Mouse (Mus musculus) layer of hippocampus, adult 9-11 months (tissue): ENCODE results near the gene Abtb2.
"Not testable (repeated sequence)": the region's sequence is repeated elsewhere in the genome, so short reads cannot be mapped to it uniquely, and the experiment has no call there.

Experiments used
- DNase-seq: peaks from one replicate; pipeline ENCODE4 v3.0.0; 2022

The Abtb2 gene

GRCm38 (mm10) chr2:103565732-103566422 is at the start of gene Abtb2:
Gene Abtb2, plus strand, starts transcription at chr2:103566310.
- DNase-seq: peak; percentile 90

GRCm38 (mm10) chr2:103516472-103516871 is 49.6 kb upstream of the Abtb2 start:
- no peak for DNase-seq

GRCm38 (mm10) chr2:103525596-103525995 is 40.5 kb upstream of the Abtb2 start:
- no peak for DNase-seq

GRCm38 (mm10) chr2:103547132-103547531 is 19.0 kb upstream of the Abtb2 start:
- peak; percentile 37 for DNase-seq

GRCm38 (mm10) chr2:103550301-103550700 is 15.8 kb upstream of the Abtb2 start:
- not testable (repeated sequence) for DNase-seq

- no peak for DNase-seq
Observed at GRCm38 (mm10) chr2:103554041-103554440, 12.1 kb upstream of the Abtb2 start.

GRCm38 (mm10) chr2:103556125-103556877 is 9.8 kb upstream of the Abtb2 start:
- no peak for DNase-seq

- DNase-seq: no peak
Observed at GRCm38 (mm10) chr2:103560955-103561354, 5.2 kb upstream of the Abtb2 start.

- DNase-seq: no peak
Observed at GRCm38 (mm10) chr2:103564427-103565023, 1.6 kb upstream of the Abtb2 start.

GRCm38 (mm10) chr2:103565171-103565591 is 929 bp upstream of the Abtb2 start:
- DNase-seq: peak; percentile 64

GRCm38 (mm10) chr2:103566423-103566712 is 258 bp downstream of the Abtb2 start:
- no peak for DNase-seq

- peak; percentile 22 for DNase-seq
Observed at GRCm38 (mm10) chr2:103566713-103567521, 807 bp downstream of the Abtb2 start.

GRCm38 (mm10) chr2:103568161-103568560 is 2.1 kb downstream of the Abtb2 start:
- DNase-seq: no peak

GRCm38 (mm10) chr2:103569716-103570115 is 3.6 kb downstream of the Abtb2 start:
- DNase-seq: no peak

- no peak for DNase-seq
Observed at GRCm38 (mm10) chr2:103572354-103572753, 6.2 kb downstream of the Abtb2 start.

GRCm38 (mm10) chr2:103576371-103576770 is 10.3 kb downstream of the Abtb2 start:
- no peak for DNase-seq

- DNase-seq: no peak
Observed at GRCm38 (mm10) chr2:103577752-103578662, 11.9 kb downstream of the Abtb2 start.

GRCm38 (mm10) chr2:103578663-103579213 is 12.6 kb downstream of the Abtb2 start:
- DNase-seq: no peak

GRCm38 (mm10) chr2:103580756-103581155 is 14.6 kb downstream of the Abtb2 start:
- no peak for DNase-seq

GRCm38 (mm10) chr2:103581369-103581897 is 15.3 kb downstream of the Abtb2 start:
- DNase-seq: no peak

- DNase-seq: no peak
Observed at GRCm38 (mm10) chr2:103583316-103583715, 17.2 kb downstream of the Abtb2 start.
